Mouse (Mus musculus): Measurements from ENCODE around the gene Kcnd3.

Gene Kcnd3

DNA sequence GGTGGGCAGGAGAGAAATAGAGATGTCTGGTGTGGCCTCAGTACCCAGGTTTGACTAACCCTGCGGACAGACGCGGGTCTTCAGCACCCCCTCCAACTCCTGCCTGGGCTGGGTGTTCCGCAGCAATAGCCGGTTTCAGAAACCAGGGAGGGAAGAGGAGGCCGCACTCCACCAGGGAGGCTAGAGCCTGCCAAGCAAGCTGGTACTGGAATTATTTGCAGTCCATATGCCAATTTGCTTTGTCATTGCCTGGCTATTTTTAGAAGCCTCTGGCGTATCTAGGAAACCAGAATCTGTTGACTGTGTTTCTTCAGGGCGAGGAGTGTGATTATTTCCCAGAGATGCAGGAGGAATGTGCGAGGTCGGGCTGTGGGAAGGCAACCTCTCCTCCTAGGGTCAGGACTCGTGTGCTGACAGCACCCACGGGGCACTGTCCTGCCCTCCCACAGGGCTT is 69.1 kb downstream of the Kcnd3 start:
- DNase-seq (ENCODE audit: low spot score in 2 of 2) = peak; percentile 83 to 89

DNA sequence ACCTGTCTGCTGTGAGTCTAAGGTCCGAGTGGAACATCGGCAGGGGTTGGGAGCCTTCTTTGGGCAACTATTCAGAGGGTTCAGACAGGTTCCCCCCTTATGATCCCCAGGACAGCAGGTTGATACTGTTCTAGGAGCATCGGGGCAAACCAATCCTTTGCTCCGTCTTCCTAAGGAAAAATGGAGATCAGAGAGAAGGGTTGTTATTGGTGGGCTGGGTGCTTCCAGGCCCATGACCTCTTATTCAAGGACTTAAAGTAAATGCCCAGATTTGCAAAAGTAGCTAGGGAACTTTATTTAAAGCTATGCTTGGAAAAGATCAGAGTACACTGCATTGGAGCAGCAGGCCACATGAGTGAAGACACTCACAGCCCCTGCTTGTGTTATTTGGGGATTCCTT is 69.5 kb downstream of the Kcnd3 start:
- no peak for DNase-seq (ENCODE audit: low spot score in 2 of 2)

DNA sequence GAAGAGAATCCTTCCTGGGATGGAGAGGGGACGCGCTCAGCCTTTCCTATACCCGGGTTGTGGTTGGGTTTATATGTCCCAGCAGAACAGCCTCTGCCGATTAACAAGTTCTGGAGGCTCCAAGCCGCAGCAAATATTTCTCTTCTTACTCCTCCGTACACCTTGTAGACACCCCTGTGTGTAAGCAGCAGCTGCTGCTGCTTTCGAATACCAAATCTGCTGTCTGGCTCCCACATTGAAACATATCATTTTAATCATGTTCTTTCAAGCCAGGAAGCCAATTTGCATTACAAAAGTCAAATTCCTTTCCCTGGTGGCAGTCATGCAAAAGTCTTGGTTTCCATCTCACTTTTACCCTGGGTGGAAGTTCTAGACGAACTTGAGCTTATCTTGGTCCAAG is 76.7 kb downstream of the Kcnd3 start:
- DNase-seq (ENCODE audit: low spot score in 2 of 2) = no peak

DNA sequence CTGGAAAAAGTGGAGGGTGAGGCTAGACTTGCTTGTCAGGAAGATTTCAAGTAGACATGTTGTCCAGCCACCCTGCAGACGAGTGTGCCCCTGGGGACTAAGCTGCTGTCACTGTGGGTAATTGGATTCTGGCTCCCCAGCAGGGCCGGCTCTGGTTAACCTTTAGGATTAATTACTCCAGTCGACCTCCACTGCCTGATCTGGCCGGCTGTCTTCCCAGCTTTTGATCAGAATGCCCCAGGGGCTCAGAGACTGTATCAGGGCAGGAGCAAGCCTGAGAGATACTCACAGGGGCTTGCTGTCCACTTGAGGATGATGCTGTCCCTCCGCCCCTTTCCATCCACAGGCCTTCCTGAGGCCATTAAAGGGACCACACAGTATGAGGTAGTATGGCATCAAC is 77.6 kb downstream of the Kcnd3 start:
- DNase-seq (ENCODE audit: low spot score in 2 of 2) = no peak

DNA sequence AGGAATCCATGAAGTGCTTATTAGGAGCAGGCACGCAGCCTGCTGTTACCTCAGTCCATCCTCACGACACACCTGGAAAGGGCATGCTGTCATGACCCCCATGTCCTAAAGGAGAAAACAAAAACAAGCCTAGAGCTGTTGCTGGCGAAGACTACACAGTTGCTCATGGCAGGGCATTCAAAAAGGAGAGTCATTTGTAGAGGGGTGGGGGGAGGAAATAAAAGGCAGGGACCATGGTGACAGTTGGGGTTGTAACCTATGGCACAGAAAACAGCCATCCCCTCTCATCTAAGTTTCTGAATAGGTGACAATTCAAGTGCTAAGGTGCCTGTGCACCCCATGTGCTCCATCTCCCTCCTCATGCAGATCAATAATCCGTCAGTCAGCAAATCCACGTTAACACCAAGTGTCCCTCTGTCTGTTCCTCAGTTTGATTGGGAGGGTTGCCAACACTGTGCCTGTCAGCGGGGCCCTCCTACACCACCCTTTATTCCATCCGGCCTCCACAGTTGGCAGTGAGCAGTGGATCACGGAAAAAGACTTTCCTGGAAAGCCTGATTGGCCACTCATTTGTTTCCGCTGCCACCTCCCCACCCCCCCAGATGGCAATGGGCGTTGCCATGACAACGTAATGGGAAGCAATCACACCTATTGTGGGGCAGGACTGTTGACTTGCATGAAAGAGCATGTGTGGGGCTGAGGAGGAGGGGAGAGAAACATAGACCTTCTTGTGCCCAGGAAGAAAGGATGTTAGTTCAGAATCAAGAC is 78.4 kb downstream of the Kcnd3 start:
- peak; percentile 86 to 92 for DNase-seq (ENCODE audit: low spot score in 2 of 2)

DNA sequence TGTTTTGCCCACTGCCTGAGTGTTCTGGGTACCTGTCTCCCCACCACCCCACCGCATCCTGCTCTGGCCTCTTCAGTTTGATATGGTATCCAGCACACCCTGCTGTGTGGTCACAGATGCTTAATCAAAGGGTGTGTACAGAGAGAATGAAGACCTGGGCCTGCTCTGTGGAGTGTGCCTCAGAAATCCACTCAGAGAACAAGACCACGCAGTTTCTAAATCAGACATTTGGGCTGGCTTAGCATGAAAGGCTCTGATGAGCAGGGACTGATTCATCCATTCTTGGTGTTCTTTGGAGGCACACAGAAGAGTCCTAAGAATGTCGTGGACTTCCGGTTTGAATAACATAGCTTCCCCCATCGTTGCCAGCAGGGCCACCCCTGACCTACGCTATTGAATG is 86.3 kb downstream of the Kcnd3 start:
- DNase-seq (ENCODE audit: low spot score in 2 of 2) = peak in 1 of 2 experiments; percentile 21

DNA sequence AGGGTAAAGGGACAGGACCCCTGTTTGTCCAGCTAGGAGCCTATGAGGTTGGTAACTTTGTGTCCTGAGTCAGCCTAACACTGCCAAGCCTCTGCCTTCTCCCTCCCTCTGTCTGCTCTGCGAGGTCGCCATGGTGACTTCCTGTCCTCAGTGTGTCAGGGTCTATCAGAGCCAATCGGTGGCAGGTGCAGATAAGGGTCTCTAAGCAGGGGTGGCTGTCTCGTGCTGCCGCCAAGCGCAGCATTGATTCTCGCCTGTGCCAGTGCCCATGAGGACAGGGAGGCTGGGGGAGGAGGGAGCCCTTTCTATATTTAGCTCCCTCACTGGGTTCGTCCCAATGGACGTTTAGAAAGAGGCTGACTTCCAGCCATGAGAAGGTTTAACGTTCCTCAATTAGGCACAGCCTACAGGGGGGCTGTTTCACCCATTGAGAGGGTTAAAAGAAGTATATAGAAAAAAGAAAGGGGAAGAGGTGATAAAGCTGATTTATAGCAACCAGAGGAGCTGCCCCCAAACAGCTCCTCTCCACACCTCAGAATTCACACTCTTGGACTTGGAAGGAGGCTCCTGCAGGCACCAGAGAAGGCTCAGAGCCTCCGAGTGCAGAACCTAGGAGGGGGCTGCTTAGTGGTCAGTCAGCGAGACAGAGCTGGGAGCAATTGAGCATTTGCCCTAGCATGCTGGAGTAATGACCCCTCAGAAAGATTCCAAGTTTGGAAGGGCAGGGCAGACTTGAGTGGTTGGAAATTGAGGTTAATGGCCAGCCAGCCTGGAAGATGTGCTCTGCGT is 86.9 kb downstream of the Kcnd3 start:
- DNase-seq (ENCODE audit: low spot score in 2 of 2) = peak; percentile 52 to 68

DNA sequence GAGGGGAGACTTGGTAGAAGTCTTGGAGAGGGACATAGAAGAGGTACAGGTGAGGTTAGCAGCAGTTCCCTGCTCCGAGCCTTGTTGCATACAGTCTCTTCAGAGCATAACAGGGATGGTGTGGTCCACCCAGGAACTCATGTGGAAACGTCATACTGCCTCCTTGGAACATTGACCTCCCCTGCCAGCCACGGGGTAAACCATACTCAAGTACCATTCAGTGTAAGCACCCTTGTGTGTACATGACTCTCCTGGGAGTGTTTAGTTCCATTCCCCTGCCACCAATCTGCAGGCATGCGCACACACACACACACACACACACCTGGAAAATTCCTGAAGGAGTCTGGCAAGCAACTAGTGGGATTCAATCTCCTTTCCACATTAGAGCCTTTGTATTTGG is 90.6 kb downstream of the Kcnd3 start:
- peak in 1 of 2 experiments; percentile 15 for DNase-seq (ENCODE audit: low spot score in 2 of 2)

DNA sequence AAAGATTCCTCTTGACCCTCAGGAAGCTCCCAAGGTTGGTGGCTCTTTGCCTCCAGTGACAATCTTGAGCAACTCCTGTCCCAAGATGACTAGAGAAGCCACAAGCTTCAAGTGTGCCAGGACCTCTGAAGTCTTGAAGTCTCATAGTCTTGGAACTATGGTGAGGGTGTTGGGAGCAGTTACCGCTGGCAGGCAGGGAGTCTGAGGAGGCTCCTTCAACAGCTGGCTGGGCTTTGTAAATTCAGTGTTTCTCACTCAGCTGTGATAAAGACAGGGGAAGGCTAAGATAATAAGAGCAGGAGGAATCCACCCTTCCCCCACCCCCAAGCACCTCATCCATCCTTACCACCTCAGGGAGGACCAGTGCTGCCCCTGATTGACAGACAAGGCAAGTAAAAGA is 92.0 kb downstream of the Kcnd3 start:
- DNase-seq (ENCODE audit: low spot score in 2 of 2) = peak in 1 of 2 experiments; percentile 13

DNA sequence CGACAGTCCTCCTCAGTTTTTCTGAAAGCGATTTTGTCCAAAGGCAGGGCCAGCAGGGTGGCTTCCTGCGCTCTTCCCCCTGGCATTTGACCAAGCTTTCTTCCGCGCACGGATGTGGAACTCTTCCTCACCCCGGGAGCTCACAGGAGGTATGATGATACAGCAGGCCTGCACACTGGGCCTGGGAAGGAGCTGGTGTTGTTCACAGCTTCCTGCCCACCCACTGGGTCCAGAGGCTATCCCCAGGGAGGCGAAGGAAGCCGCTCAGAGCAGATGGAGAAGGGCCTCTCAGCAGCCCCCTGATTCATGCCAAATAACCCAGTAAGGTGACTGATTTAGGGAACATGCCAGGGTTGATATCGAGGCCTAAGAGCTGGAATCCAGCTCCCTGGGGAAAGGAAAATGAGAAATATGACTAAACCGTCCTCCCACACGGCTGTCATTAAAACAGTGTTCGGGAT is 94.5 kb downstream of the Kcnd3 start:
- DNase-seq (ENCODE audit: low spot score in 2 of 2) = peak in 1 of 2 experiments; percentile 31

DNA sequence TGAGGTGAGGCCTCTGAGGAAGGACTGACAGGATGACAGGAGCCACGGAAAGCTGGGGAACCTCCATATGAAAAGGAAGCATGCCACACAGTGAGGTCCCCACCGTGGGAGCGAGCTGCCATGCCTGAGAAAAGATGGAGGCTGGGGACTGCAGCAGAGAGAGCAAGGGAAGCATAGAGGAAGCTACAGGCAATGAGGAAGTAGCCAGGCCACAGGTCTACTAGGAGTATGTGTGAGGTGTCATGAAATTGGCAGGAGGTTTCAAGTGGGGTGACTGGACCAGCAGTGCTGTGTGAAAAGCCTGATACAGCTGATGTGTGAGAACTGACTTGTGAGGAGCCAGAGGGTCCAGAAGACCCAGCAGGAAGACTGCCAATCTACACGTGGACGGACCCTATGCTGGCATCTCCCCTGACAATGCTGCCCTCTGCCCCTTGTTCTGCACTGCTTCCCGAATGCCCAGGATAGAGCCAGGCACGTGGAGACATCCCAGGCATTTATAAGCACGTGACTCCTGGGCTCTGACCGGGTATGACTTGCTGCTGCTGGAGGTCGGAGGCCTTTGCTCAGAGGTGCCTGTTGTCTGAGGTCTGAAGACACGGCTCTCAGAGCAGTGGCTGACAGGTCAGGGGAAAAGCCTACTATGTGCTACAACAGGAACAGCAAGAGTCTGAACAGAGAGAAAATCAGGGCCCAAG is 96.1 kb downstream of the Kcnd3 start:
- DNase-seq (ENCODE audit: low spot score in 2 of 2) = peak in 1 of 2 experiments; percentile 21

DNA sequence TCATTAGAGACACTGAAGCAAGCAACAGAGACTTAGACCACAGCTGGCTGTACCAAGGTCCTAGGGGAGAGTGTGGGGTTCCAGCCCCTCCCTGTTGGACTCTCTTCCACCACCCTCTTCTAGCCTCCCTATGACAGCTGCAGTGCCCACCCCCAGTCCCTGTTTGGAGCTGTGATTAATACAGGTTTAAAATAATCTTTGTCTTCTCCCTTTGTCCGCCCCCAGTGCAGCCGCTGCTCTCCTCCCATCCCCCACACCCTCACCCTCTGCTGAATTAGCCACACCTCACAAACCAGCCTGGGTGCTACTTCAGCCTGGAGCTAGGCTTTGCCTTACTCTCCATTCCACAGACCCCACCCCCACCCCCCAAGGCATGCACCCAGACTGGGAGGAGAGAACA is 107.3 kb downstream of the Kcnd3 start:
- DNase-seq (ENCODE audit: low spot score in 2 of 2) = no peak

DNA sequence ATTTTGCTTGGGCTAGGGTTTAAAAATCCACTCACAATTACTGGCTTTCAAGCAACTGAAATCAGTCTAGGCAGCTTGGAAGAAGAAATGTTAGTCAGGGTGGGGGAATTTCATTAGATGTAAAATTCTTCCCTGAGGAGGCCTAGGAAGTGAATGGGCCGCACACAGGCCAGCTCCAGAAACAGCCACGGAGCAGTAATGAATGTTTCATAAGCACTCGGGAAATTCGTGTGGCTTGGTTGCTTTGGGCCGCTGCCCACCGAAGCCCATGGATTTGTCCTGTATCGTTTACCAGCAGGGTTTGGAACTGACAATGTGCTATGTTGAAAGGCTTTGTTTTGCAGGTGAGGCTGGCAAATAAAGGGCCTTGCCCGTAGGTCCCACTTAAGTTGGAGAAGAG is 114.8 kb downstream of the Kcnd3 start:
- DNase-seq (ENCODE audit: low spot score in 2 of 2) = no peak

DNA sequence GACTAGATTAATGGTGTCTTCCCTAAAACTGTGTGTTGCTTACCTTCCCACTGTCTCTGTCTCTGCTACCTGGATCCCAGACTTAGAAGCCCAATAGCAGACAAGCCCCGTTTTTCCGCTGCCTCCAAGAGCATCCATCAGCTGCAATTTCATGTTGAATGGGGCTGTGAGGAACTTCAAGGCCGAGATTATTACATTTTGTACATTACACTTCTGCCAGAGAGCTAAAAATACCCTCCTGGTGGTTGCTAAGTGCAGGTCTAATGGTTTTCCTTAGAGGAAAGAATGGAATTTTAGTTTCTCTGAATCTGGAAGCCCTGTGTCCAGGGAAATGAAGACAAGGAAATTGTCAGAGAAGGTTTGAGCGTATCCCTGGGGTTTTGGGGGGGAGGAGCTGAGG is 115.3 kb downstream of the Kcnd3 start:
- DNase-seq (ENCODE audit: low spot score in 2 of 2) = no peak

DNA sequence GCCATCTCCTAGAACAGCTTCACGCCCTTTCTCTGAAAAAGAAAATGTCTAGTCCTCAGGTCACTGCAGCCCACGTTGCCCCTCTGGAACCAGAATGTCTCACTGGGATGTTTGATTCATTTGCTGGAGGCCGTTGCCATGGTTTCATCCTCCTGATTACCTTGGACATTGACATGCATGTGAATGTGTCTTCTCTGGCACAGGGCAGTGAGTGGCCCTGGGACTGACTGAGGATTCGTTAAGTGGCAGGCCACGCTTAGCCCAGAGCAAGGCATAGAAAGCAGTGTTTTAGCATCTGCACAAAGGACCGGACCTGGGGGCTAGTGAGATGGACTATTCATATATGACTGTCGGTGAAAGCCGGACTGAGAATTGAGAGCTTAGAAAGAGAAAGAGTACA is 116.3 kb downstream of the Kcnd3 start:
- no peak for DNase-seq (ENCODE audit: low spot score in 2 of 2)

DNA sequence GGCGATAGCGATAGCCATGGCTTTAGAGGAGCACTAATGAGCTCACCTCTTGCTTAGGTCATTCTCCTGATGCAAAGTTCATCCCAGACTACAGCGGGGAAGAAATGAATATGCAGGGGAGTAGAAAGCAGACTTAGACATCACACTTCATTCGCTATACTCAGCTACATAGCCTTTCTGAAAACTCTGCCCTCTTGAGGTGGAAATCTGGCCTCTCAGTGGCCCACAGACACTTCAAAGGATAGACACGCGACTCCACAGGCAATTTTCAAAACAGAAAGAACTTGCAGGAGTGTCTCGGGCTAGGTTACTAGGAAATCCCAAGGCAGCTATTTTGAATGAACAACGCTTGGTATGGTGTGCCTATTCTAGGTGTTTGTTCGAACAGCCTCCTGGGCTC is 116.7 kb downstream of the Kcnd3 start:
- DNase-seq (ENCODE audit: low spot score in 2 of 2) = no peak

DNA sequence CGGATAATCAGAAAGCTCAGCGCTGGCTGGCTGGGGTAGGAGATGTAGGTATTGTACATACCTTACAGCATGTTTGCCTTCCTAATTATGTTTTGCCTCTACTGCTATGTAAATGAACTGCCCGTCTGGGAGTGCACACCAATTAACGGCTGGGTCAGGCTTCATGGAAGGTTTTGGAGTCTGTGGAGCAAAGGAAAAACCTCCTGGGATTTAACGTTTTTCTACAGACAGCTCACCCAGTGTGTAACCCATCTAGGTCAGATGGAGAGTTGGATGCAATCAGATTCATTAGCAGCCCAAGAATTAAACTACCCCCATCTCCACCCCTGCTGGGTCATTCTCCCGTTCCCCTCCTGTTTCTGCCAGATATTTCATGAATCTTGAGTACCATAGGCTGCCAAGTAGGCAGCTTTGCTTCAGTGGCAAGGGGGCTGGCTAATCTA is 117.2 kb downstream of the Kcnd3 start:
- no peak for DNase-seq (ENCODE audit: low spot score in 2 of 2)

DNA sequence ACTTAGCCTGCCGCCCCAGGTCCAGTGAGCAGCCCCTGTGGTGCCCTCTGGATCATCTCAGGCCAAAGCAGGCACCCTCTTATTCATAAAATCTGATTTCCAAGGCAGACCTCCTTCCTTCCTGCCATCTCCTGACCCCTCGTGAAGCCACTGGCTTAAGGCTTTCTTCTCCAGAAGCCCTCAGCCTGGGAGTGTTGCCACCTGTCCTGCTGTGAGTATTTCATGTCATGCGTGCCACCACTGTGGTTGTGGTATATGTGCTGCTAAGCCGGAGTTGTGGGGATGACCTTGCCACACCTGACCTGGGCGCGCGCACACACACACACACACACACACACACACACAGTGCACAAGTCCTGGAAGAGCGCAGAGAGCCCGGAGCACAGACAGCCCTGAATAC is 117.8 kb downstream of the Kcnd3 start:
- no peak for DNase-seq (ENCODE audit: low spot score in 2 of 2)

DNA sequence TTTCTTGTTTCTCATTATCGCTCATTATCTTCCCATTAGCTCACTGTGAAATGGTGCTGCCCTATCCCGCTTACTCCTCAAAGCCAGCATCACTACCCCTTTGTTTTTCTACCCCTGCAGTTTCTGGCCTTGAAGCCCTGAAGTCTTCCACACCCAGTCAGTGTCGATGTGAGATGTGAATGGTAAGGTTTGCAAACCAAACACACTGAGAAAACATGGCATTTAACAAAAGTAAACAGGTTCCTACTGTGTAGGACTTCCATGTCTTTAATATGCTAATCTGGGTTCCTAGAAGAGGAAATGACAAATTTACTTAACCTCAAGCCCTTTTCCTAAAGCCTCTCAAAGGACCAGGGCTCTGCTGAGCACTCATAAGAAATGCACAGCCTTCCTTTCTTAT is 118.7 kb downstream of the Kcnd3 start:
- no peak for DNase-seq (ENCODE audit: low spot score in 2 of 2)

DNA sequence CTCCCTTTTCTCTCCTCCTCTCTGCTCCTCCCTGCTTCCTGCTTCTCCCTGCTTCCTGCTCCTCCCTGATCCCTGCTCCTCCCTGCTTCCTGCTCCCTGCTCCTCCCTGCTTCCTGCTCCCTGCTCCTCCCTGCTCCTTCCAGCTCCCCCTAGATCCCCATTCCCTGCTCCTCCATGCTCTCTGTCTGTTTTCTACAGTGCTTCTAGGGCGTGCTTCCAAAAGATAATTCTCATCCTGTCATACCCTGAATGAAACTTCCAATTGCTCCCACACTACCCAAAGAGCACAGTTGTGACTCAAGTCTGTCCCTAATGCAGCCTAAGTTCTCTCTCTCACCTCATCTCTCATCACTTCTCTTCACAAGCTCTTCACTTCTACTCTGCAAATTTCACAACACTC is 119.8 kb downstream of the Kcnd3 start:
- DNase-seq (ENCODE audit: low spot score in 2 of 2) = no peak

DNA sequence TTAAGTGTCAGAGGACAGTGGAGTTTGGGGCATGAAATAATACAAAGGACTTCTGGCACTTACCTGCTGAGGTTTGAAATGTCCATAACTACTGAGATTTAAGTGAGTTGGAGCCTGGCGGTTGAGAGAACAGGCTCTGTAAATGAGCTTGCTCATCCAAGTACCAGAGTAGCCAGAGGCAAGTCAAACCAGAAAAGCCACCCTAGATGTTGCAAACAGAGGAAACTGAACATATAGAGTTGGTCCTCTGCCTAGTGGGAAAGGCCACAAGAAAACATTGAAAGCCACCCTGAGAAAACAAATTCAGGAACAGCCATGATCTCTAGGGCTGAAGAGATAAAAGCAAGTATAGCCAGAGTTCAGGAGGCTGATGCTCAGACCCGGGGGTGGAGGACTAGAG is 121.0 kb downstream of the Kcnd3 start:
- DNase-seq (ENCODE audit: low spot score in 2 of 2) = no peak

DNA sequence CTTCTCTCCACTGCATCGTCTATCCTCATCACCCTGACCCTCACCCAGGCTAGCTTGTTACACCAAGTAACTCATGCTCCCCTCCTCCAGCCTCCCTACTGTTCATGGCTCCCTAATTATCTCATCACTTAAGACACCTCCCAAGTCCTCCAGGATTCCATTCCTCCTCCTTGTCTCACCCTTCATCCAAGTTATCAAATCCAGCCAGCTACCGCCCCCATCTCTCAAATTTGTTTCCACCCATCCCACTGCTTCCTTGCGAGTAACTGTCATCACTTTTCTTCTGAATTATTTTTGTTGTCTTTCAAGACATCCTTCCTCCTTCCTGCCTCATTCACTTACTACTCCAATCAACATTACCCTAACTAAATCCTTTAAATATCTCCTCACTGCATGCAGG is 126.2 kb downstream of the Kcnd3 start:
- DNase-seq (ENCODE audit: low spot score in 2 of 2) = peak in 1 of 2 experiments; percentile 11

All from right cerebral cortex, postnatal 10 days (tissue).